In genomic region chr9:58249592-58250192, GRCm38 (mm10) we compare ENCODE assay signal across 8 mouse cellular contexts. TPM values are rescaled to one million over a fixed set of nuclear protein-coding genes. Genes with fewer than 3 reads are reported as not detected.
DNase-seq lines count a peak whose midpoint lies in the region; ATAC-seq and TF ChIP-seq lines count a peak whose summit lies in the region.

Pml (minus strand) TSS chr9:58249786.

- no peaks in the 10 kb centered on the region for H3K9me3 ChIP-seq in forebrain, embryonic 15.5 days
- H3K9me3 ChIP-seq in lung, embryonic 16.5 days (ENCODE audit: control insufficient read depth, low read length), result no peaks in the 10 kb centered on the region

- peak; percentile 65 for TF ChIP-seq CTCF in layer of hippocampus, adult 2 months (conservative IDR thresholded peaks at IDR 0.05)

- 0 out of 2 replicates have a peak, but pooled peaks have one; percentile 18 for ATAC-seq in cerebellum, adult (ENCODE audit: insufficient number of reproducible peaks, low FRiP score, low TSS enrichment)
- no peak for ATAC-seq in forebrain, embryonic 15.5 days (replicated peaks)
- peak; percentile 75 for ATAC-seq in lung, embryonic 16.5 days (ENCODE audit: low read depth)

- WGBS in forebrain, embryonic 15.5 days, result 1% methylated on average over 16 of the region's 16 CpGs
- WGBS in lung, embryonic 16.5 days, result under 1% methylated on average over 16 of the region's 16 CpGs

- peak within 1 kb of the TSS; percentile 43 for H3K4me3 ChIP-seq in forebrain, embryonic 15.5 days
- H3K4me3 ChIP-seq in layer of hippocampus, adult 2 months, result peak within 1 kb of the TSS; percentile 68
- peak within 1 kb of the TSS; percentile 67 for H3K4me3 ChIP-seq in lung, embryonic 16.5 days (ENCODE audit: low read length)

- no peaks in the 10 kb centered on the region for H3K36me3 ChIP-seq in forebrain, embryonic 15.5 days
- no peaks in the 10 kb centered on the region for H3K36me3 ChIP-seq in lung, embryonic 16.5 days (ENCODE audit: control insufficient read depth, insufficient read depth, low read length)

- peak; percentile 83 for DNase-seq in ES-CJ7 (ENCODE audit: low read depth, low spot score)
- peak; percentile 81 for DNase-seq in heart, postnatal 4 days
- DNase-seq in layer of hippocampus, adult 2 months (ENCODE audit: low spot score in 2 of 2), result peak; percentile 53 to 73
- DNase-seq in ovary, postnatal 10 days (ENCODE audit: low spot score), result peak; percentile 53
- peak; percentile 80 for DNase-seq in thymus, postnatal 14 days

- peak within 1 kb of the TSS; percentile 55 for H3K27ac ChIP-seq in forebrain, embryonic 15.5 days (replicated peaks)
- H3K27ac ChIP-seq in layer of hippocampus, adult 2 months, result peak within 1 kb of the TSS; percentile 79
- peak within 1 kb of the TSS; percentile 88 for H3K27ac ChIP-seq in lung, embryonic 16.5 days (ENCODE audit: low read length)

- peak within 1 kb of the TSS; percentile 51 for H3K9ac ChIP-seq in forebrain, embryonic 15.5 days (replicated peaks)
- peak within 1 kb of the TSS; percentile 85 for H3K9ac ChIP-seq in lung, embryonic 16.5 days (ENCODE audit: low read length)

- no peaks in the 10 kb centered on the region for H3K27me3 ChIP-seq in forebrain, embryonic 15.5 days
- H3K27me3 ChIP-seq in lung, embryonic 16.5 days (ENCODE audit: control insufficient read depth, insufficient read depth, low read depth, low read length), result no peaks in the 10 kb centered on the region

- H3K4me2 ChIP-seq in forebrain, embryonic 15.5 days (replicated peaks), result peak within 1 kb of the TSS; percentile 51
- peak within 1 kb of the TSS; percentile 64 for H3K4me2 ChIP-seq in lung, embryonic 16.5 days (ENCODE audit: low read depth, low read length)

- H3K4me1 ChIP-seq in forebrain, embryonic 15.5 days, result peaks cover 42% of the 10 kb centered on the region
- peaks cover 30% of the 10 kb centered on the region for H3K4me1 ChIP-seq in lung, embryonic 16.5 days (replicated peaks; ENCODE audit: control insufficient read depth, insufficient read depth, low read length)

RNA-seq across cellular contexts. Expression of gene Pml, which starts in this region (rescaled TPM):
- polyA plus RNA-seq in forebrain, embryonic 15.5 days (2015; fragmentation: Nextera tagmentation; extraction: Ambion mirVana), result 7.5 and 8.8 TPM in 2 replicates
- 10 to 100 TPM; 15.3 to 17.6 TPM for total RNA-seq in heart, postnatal 4 days (2021)
- 10 to 100 TPM; 11.9 to 14.2 TPM for total RNA-seq in layer of hippocampus, adult 2 months (2021)
- polyA plus RNA-seq in lung, embryonic 16.5 days (2015; fragmentation: Nextera tagmentation; extraction: Ambion mirVana), result 20.4 and 21.6 TPM in 2 replicates
